29 mouse cellular contexts compared by ENCODE assay signal in genomic region chrX:38217676-38217991, GRCm38 (mm10). TPM values are rescaled to one million over a fixed set of nuclear protein-coding genes. Genes with fewer than 3 reads are reported as not detected.
DNase-seq lines count a peak whose midpoint lies in the region; ATAC-seq and TF ChIP-seq lines count a peak whose summit lies in the region.
"Had no signal": no experiment of that assay in that cellular context is flagged by ENCODE, and none has a peak within 500 bp of the region (broad histone marks: within the 10 kb centered on the region; RNA-seq: fewer than 3 reads in every experiment).

No protein-coding gene starts in this region.

- DNase-seq in embryo, embryonic 11 days: peak; percentile 3
- no peak for DNase-seq in embryo, embryonic 9.5 days (ENCODE audit: extremely low spot score)
- DNase-seq in kidney, postnatal 4 days: peak; percentile 3 to 4
- no peak for DNase-seq in kidney, postnatal 14 days
- no peak for DNase-seq in Patski (ENCODE audit: low read depth, low spot score)
- DNase-seq in left cerebral cortex, adult 8-10 months (ENCODE audit: low spot score in 2 of 2): no peak
- DNase-seq in left cerebral cortex, adult 18-20 months (ENCODE audit: low spot score in 2 of 2): no peak
- DNase-seq: cerebellum, adult 8-10 months; cerebellum, postnatal 36 days; gastrocnemius, postnatal 14 days; heart, postnatal 14 days; layer of hippocampus, postnatal 36 days; lung, postnatal 36 days; right cerebral cortex, postnatal 25 days; spleen, adult 18-20 months; thymus, adult 18-20 months; thymus, postnatal 36 days had no signal

- in situ Hi-C loops in Patski (cut with MboI; ENCODE audit: low pct_unique_long_range_greater_than_20kb): no loop called here

- CTCF ChIA-PET in Patski (lab: Charles Lee): interaction anchor here (1.2 kb wide), 1 partner anchor 10 kb away, joined by 3 read pairs; no protein-coding TSS in a partner anchor

- ATAC-seq in Patski: peak; percentile 35
- ATAC-seq in intestine, embryonic 16.5 days: peak; percentile 23; the same call in 1 of the 2 replicates
- ATAC-seq: forebrain, embryonic 13.5 days; midbrain, embryonic 13.5 days had no signal

- no peak overlapping the region for H3K4me3 ChIP-seq in intestine, embryonic 16.5 days (ENCODE audit: low read length)
- H3K4me3 ChIP-seq: forebrain, embryonic 13.5 days; hindbrain, embryonic 10.5 days; hindbrain, embryonic 15.5 days; liver, embryonic 15.5 days; midbrain, embryonic 13.5 days had no signal

- H3K9me3 ChIP-seq in intestine, embryonic 16.5 days (ENCODE audit: control insufficient read depth, low read length): no peaks in the 10 kb centered on the region
- H3K9me3 ChIP-seq: forebrain, embryonic 13.5 days; G1E; hindbrain, embryonic 10.5 days; hindbrain, embryonic 15.5 days; liver, embryonic 15.5 days; midbrain, embryonic 13.5 days had no signal

- peak overlapping the region; percentile 69 for H3K27ac ChIP-seq in intestine, embryonic 16.5 days (ENCODE audit: low read length)
- H3K27ac ChIP-seq: forebrain, embryonic 13.5 days; hindbrain, embryonic 10.5 days; hindbrain, embryonic 15.5 days; liver, embryonic 15.5 days; midbrain, embryonic 13.5 days; stomach, postnatal 0 days had no signal

- no peak overlapping the region for H3K9ac ChIP-seq in intestine, embryonic 16.5 days (ENCODE audit: low read depth, low read length)
- H3K9ac ChIP-seq: forebrain, embryonic 13.5 days; hindbrain, embryonic 15.5 days; liver, embryonic 15.5 days; lung, embryonic 14.5 days; midbrain, embryonic 13.5 days had no signal

- POLR2A ChIA-PET in Patski (lab: Charles Lee): no interaction called here

- H3K4me1 ChIP-seq in intestine, embryonic 16.5 days (ENCODE audit: control insufficient read depth, insufficient read depth, low read length): no peaks in the 10 kb centered on the region
- H3K4me1 ChIP-seq: forebrain, embryonic 13.5 days; hindbrain, embryonic 10.5 days; hindbrain, embryonic 15.5 days; liver, embryonic 15.5 days; midbrain, embryonic 13.5 days had no signal

- no peak for TF ChIP-seq CTCF in Patski (IDR thresholded peaks at IDR 0.05)

- H3K36me3 ChIP-seq in intestine, embryonic 16.5 days (ENCODE audit: control insufficient read depth, insufficient read depth, low read length): no peaks in the 10 kb centered on the region
- H3K36me3 ChIP-seq: G1E; hindbrain, embryonic 10.5 days; hindbrain, embryonic 15.5 days; liver, embryonic 15.5 days; midbrain, embryonic 13.5 days had no signal

- peaks cover 8% of the 10 kb centered on the region for H3K27me3 ChIP-seq in Patski
- no peaks in the 10 kb centered on the region for H3K27me3 ChIP-seq in intestine, embryonic 16.5 days (replicated peaks; ENCODE audit: control insufficient read depth, insufficient read depth, low read length)
- H3K27me3 ChIP-seq: forebrain, embryonic 13.5 days; hindbrain, embryonic 15.5 days; liver, embryonic 15.5 days; midbrain, embryonic 13.5 days had no signal

- 62% methylated on average over 2 of the region's 2 CpGs for WGBS in intestine, embryonic 16.5 days

- no peak overlapping the region for H3K4me2 ChIP-seq in intestine, embryonic 16.5 days (ENCODE audit: low read depth, low read length)
- H3K4me2 ChIP-seq: forebrain, embryonic 13.5 days; hindbrain, embryonic 15.5 days; liver, embryonic 15.5 days; lung, embryonic 14.5 days; midbrain, embryonic 13.5 days had no signal

RNA-seq across cellular contexts. Expression of gene Zbtb33, which starts 28.0 kb away (rescaled TPM):
- 24.9 TPM for polyA plus RNA-seq in Patski (2021)
- polyA plus RNA-seq in intestine, embryonic 16.5 days (2015; fragmentation: Nextera tagmentation; extraction: Ambion mirVana): 2.7 and 3.1 TPM in 2 replicates
- total RNA-seq in left cerebral cortex, adult 8-10 months (2022): 10 to 100 TPM; 20.6 to 26.4 (median 22.3) TPM
- total RNA-seq in left cerebral cortex, adult 18-20 months (2021): 10 to 100 TPM; 22.5 to 26.7 TPM

RNA-seq across cellular contexts. Expression of gene Tmem255a, which starts 34.6 kb away (rescaled TPM):
- polyA plus RNA-seq in Patski (2021): 0.01 TPM
- polyA plus RNA-seq in intestine, embryonic 16.5 days (2015; fragmentation: Nextera tagmentation; extraction: Ambion mirVana): 27.1 and 27.9 TPM in 2 replicates
- 10 to 100 TPM; 20.8 to 24.7 (median 23.9) TPM for total RNA-seq in left cerebral cortex, adult 8-10 months (2022)
- total RNA-seq in left cerebral cortex, adult 18-20 months (2021): 10 to 100 TPM; 17.7 to 23.5 TPM
- total RNA-seq: granulocyte monocyte progenitor cell, adult 5-6 weeks; megakaryocyte, adult 5-6 weeks had no signal
- polyA plus RNA-seq: G1E; liver, adult 2 months had no signal

Comparison
In these comparisons a context has a peak if more than half of its experiments do, and no peak if none do; other contexts are left out.
1. DNase-seq: peak in embryo, embryonic 11 days (single experiment) and kidney, postnatal 4 days (2 of 2); none in embryo, embryonic 9.5 days (single experiment), kidney, postnatal 14 days (single experiment), Patski (single experiment), left cerebral cortex, adult 8-10 months (0 of 2) and left cerebral cortex, adult 18-20 months (0 of 2).